Mouse (Mus musculus) retina, postnatal 1 day (tissue): ENCODE measurements at regions not wholly inside any gene's neighbourhood (a gene's known extent, or its start where the extent isn't known, plus 50 kb on each side); places are given as distances from the start of the nearest gene placed in this dataset.

Experiments used
- DNase-seq: peaks from one replicate; pipeline ENCODE4 v3.0.0-alpha.2; 2012

DNA sequence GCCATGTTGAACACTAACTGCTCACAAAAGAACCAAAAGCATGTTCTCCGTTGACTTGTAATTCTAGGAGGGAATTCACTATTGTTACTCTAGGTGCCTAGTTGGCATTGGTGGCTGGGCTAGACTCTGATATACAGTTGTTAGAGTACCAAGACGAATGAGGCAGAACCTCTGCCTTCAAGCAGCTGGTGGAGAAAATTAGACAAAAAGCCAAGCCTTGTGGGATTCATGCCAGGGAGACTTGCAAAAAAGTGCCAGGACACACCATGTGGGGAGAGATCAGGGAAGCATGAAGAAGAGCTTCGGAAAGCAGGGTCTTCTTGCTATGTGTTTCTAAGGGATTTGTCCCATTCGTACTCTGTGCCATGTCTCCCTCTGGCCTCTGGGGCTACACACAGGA is 97.2 kb upstream of the Ppp2r3a start:
- no peak for DNase-seq

GRCm38 (mm10) chr9:101342887-101343286 is 91.3 kb upstream of the Ppp2r3a start:
- no peak for DNase-seq

- no peak for DNase-seq
Measured at GRCm38 (mm10) chr9:101340796-101341465, 89.3 kb upstream of the Ppp2r3a start.

GRCm38 (mm10) chr9:101329032-101329824 is 77.6 kb upstream of the Ppp2r3a start:
- DNase-seq, result peak; percentile 8

DNA sequence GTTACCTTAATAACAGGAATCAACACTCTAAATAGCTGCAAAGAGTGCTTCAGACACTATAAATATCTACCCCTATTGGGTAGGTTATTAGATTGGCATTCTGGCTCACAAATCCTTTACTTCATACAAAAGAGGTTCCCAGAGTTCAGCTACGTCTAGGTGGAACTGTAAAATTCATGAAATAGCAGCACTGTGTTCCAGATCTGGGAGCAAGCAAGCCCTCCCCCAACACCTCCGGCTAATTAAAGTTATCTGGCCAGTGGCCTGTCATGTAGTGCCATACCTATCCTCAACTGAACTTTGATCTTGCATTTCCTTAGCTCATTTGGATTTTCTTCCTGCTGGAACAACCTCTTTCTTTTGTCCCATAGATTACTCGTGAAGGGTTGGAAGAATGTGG is 75.4 kb upstream of the Ppp2r3a start:
- no peak for DNase-seq

GRCm38 (mm10) chr9:101314036-101314435 is 62.4 kb upstream of the Ppp2r3a start:
- DNase-seq, result peak; percentile 82

DNA sequence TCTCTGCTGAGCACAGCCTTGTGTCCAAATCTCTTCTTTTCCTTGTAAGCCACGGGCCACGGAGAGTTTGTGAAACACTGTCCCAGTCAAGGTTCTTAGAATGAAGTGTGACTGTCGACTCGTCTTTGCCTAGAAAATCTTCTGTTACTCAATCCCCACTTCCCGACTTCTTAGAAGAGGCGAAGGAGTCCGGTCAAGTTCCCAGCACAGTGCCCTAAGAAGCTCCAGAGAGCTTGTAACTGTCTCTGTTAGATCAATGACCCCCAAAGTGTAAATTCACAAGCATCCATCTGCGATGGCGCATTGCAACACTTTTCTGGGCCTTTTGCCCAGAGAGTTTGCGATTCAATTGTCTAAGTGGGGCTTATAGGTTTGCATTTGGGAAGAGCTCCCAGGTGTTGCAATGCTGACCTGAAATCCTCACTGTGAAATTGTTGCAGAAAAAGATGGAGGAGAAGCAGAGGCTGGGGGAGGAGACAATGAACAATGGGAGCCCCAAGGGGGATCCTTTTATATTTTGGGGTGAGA is 54.9 kb upstream of the Ppp2r3a start:
- no peak for DNase-seq

GRCm38 (mm10) chr9:101305730-101306129 is 54.1 kb upstream of the Ppp2r3a start:
- DNase-seq, result no peak
